Mouse (Mus musculus) embryo, embryonic 9.5 days (tissue): ENCODE results near the gene Olfr1162.
"Not testable (repeated sequence)": the region's sequence is repeated elsewhere in the genome, so short reads cannot be mapped to it uniquely, and the experiment has no call there.

Experiments
- DNase-seq: peaks from one replicate; pipeline ENCODE4 v3.0.0-alpha.2; 2017; ENCODE audit errors: extremely low spot score

Olfr1162 gene

GRCm38 (mm10) chr2:88051029-88051428, at the start of gene Olfr1162:
TSS of gene Olfr1162 (minus strand) at chr2:88051129.
- DNase-seq: no peak

- DNase-seq: no peak
Measured at GRCm38 (mm10) chr2:88093866-88094265, 42.9 kb upstream of the Olfr1162 start, which contains the start of gene Olfr1164. TSS of gene Olfr1164 (minus strand) at chr2:88093966.

- DNase-seq: no peak
Measured at GRCm38 (mm10) chr2:88071730-88072129, 20.8 kb upstream of the Olfr1162 start, which contains the start of gene Olfr1163. TSS of gene Olfr1163 (minus strand) at chr2:88071830.

GRCm38 (mm10) chr2:88063587-88063986, 12.7 kb upstream of the Olfr1162 start:
- no peak for DNase-seq

- no peak for DNase-seq
Measured at GRCm38 (mm10) chr2:88037599-88037998, 13.3 kb downstream of the Olfr1162 start, which contains the start of gene Olfr73. TSS of gene Olfr73 (minus strand) at chr2:88037699.

- not testable (repeated sequence) for DNase-seq
Measured at GRCm38 (mm10) chr2:88022474-88022873, 28.5 kb downstream of the Olfr1162 start, which contains the start of gene Olfr1161. TSS of gene Olfr1161 (plus strand) at chr2:88022774.

GRCm38 (mm10) chr2:88007515-88008318, 43.2 kb downstream of the Olfr1162 start, which contains the start of gene Olfr1160:
TSS of gene Olfr1160 (minus strand) at chr2:88008268.
- no peak for DNase-seq
